Mouse (Mus musculus) embryonic facial prominence, embryonic 14.5 days (tissue): Measurements from ENCODE around the gene Pim2. TPM values are rescaled to one million over a fixed set of nuclear protein-coding genes. Genes with fewer than 3 reads are reported as not detected.

Source experiments
- ATAC-seq: fragments of 200-750 bp; cut with Nextera tagmentation; 2 replicates; pipeline ENCODE4 v1.8.0; 2017; ENCODE audit warnings: low read depth, moderate number of reproducible peaks, moderate TSS enrichment
- DNase-seq: peaks from one replicate; pipeline ENCODE4 v3.0.0-alpha.2; 2015; ENCODE audit warnings: low spot score
- H3K27ac ChIP-seq: fragments of 300-500 bp; sonication (generic); replicated peaks from 2 replicates; pipeline ENCODE4 v1.5.1; 2014; ENCODE audit warnings: low read depth, mild to moderate bottlenecking, low read length, moderate library complexity
- H3K27me3 ChIP-seq: fragments of 300-500 bp; sonication (generic); replicated peaks from 2 replicates; pipeline ENCODE4 v1.6.1; 2014; ENCODE audit warnings: low read length; ENCODE audit not compliant: control insufficient read depth, insufficient read depth
- H3K36me3 ChIP-seq: fragments of 300-500 bp; sonication (generic); 2 replicates; pipeline ENCODE4 v1.6.1; 2014; ENCODE audit warnings: low read length, mixed read lengths; ENCODE audit not compliant: control insufficient read depth, insufficient read depth
- H3K4me1 ChIP-seq: fragments of 300-500 bp; sonication (generic); 2 replicates; pipeline ENCODE4 v1.6.1; 2014; ENCODE audit warnings: antibody characterized with exemption, low read length; ENCODE audit not compliant: control insufficient read depth, insufficient read depth
- H3K4me2 ChIP-seq: fragments of 300-500 bp; sonication (generic); 2 replicates; pipeline ENCODE4 v1.6.1; 2014; ENCODE audit warnings: low read depth, mild to moderate bottlenecking, low read length, moderate library complexity, mixed read lengths
- H3K4me3 ChIP-seq: fragments of 300-500 bp; sonication (generic); 2 replicates; pipeline ENCODE4 v1.5.1; 2014; ENCODE audit warnings: low read depth, mild to moderate bottlenecking, low read length
- H3K9ac ChIP-seq: fragments of 300-500 bp; sonication (generic); 2 replicates; pipeline ENCODE4 v1.6.1; 2014; ENCODE audit warnings: low read depth, mild to moderate bottlenecking, low read length, moderate library complexity, mixed read lengths
- H3K9me3 ChIP-seq: fragments of 300-500 bp; sonication (generic); 2 replicates; pipeline ENCODE4 v1.6.1; 2016; ENCODE audit warnings: low read length; ENCODE audit not compliant: control insufficient read depth
- WGBS: fragments of 180-500 bp; shearing (Covaris S2); extraction: QIAGEN DNeasy Blood & Tissue Kit; methylation state at CpG from one replicate; pipeline ENCODE4 v1.1.7; 2014; 5-methylcytosine and 5-hydroxymethylcytosine counted together
- polyA plus RNA-seq: library from polyadenylated mRNA; unstranded; fragments of >200 nt; fragmentation: Nextera tagmentation; extraction: Ambion mirVana; gene quantifications from 2 replicates; pipeline ENCODE4 v1.2.1, GENCODE M21; 2014

Pim2 gene
- 4.8 and 6.1 TPM in 2 replicates for polyA plus RNA-seq

DNA sequence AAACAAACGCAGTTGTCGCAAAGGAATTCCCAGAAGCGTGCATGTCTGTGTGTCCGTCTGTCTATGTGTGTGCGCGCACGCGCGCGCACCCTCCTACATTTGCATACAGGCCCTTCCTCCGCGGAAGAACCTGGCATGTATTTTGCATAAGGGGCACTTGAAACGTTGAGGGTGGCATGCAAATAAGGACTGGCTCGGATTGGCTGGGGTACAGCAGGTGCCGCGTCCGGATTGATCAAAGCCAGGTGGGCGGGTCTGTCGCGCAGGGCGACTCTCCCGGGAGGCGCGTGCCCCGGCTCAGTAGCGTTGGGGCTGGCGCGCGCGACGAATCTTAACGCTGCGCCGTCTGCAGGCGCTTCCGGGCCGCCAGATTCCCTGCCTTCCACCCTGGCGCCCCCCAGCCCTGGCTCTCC is at the start of gene Pim2:
Gene Pim2, plus strand, starts transcription at position 256 of the 413 bp plus-strand sequence.
- H3K27ac ChIP-seq, result no peak within 1 kb of the TSS
- H3K27me3 ChIP-seq, result no peaks in the 10 kb centered on the region
- H3K4me2 ChIP-seq, result peak within 1 kb of the TSS; percentile 76
- peak within 1 kb of the TSS; percentile 46 for H3K4me3 ChIP-seq
- DNase-seq, result peak; percentile 84
- no peaks in the 10 kb centered on the region for H3K4me1 ChIP-seq
- H3K36me3 ChIP-seq, result peaks cover 17% of the 10 kb centered on the region; the same call in 1 of the 2 replicates
- H3K9me3 ChIP-seq, result no peaks in the 10 kb centered on the region
- H3K9ac ChIP-seq, result peak within 1 kb of the TSS; percentile 54
- 10% methylated on average over 19 of the region's 38 CpGs for WGBS
- peak; percentile 93 for ATAC-seq

DNA sequence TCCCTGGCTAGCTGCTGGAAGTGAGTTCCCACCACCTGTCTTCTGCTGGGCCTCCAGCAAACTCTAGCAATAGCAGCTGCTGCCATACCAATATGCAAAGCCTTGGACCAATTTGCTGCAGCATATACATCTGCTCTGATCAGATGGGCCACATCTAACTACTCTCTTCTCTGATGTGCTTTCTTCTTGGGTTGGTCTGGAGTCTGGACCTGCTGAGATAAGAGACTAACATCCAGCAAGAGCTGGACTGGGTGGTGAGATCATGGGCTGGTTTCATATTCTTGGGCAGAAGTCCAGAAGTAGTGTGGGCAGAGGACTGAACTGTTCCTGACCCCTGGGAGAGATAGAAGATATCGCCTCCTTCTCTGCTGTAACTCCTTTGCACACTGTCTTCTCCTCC is 40.9 kb upstream of the Pim2 start:
- H3K9ac ChIP-seq, result no peak overlapping the region
- no peak overlapping the region for H3K4me3 ChIP-seq
- H3K4me1 ChIP-seq, result no peaks in the 10 kb centered on the region
- WGBS, result 79% methylated on average over 1 of the region's 1 CpGs
- no peak overlapping the region for H3K4me2 ChIP-seq
- H3K27me3 ChIP-seq, result no peaks in the 10 kb centered on the region
- H3K36me3 ChIP-seq, result no peaks in the 10 kb centered on the region
- no peak for DNase-seq
- no peaks in the 10 kb centered on the region for H3K9me3 ChIP-seq
- ATAC-seq, result no peak
- no peak overlapping the region for H3K27ac ChIP-seq

DNA sequence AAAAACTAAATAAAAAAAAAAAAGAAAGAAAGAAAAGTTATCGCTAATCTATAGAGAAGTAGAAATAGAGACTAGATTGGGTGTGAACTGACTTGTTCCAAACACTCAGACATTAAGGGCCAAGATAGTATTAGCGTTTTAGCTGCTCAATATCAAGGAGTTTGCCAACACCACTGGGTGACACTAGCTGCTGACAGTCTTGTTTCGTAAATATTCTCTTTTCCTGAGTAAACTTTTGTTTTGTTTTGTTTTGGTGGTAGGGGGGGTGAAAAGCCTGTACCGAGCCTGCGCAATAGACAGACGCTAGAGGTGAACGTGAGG is 37.3 kb upstream of the Pim2 start:
- 15% methylated on average over 7 of the region's 7 CpGs for WGBS
- H3K4me3 ChIP-seq, result peak overlapping the region; percentile 67
- no peaks in the 10 kb centered on the region for H3K9me3 ChIP-seq
- H3K4me1 ChIP-seq, result no peaks in the 10 kb centered on the region
- H3K36me3 ChIP-seq, result no peaks in the 10 kb centered on the region
- ATAC-seq (no peak), DNase-seq (no peak)
- H3K9ac ChIP-seq, result no peak overlapping the region
- peak overlapping the region; percentile 51 for H3K4me2 ChIP-seq
- H3K27ac ChIP-seq, result peak overlapping the region; percentile 55
- no peaks in the 10 kb centered on the region for H3K27me3 ChIP-seq

DNA sequence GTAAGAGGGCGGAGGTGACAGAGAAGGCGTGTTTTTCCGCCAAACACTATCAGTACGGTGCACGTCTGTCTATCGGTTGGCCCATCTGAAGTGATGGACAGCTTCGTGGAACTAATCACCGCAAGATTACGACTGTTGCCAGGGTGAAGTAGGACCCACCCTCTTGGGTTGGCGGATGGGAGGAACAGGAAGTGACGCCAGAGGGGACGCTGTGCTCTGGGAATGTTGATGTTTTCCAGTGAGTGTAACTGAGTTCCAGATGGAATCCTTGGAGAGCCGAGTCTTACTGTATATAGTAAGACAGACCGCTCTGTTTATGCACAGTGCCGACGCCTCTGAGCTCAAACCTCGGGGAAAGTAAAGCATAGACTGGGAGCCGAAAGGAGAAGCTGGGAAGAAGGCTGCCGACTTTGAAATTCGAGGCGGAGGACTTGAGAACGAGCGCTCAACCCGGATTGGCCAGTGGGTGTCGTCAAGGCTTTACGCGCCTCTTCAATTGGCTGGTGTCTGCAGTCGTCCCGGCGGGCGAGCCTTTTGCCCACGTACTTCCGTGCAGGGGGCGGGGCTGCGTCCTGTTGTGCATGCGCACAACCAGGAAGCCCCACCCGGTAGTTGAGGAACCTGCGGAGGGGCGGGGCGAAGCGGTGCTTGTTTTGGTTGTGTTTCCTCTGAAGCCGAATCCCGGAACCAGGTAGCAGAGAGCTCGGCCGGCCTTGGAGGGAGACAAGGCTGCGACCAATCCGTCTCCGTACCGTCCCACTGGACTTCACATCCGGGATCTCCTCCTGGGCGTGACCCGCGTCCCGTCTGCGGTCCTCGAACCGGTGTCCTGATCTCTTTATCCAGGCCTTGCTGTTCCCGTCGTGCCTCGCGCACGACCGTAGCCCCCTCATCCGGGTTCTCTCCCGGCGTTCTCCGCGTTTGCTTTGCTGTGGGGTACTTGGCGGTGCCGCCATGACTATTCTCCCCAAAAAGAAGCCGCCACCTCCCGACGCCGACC is 36.6 kb upstream of the Pim2 start, which contains the start of gene Otud5:
Gene Otud5, plus strand, starts transcription at position 202 of the 1,000 bp plus-strand sequence.
- Histone ChIP-seq H3K27me3 (no peaks in the 10 kb centered on the region), H3K27ac (peak within 1 kb of the TSS; percentile 92), H3K9ac (peak within 1 kb of the TSS; percentile 83), H3K4me3 (peak within 1 kb of the TSS; percentile 67), H3K36me3 (no peaks in the 10 kb centered on the region), H3K4me2 (peak within 1 kb of the TSS; percentile 62), H3K9me3 (no peaks in the 10 kb centered on the region), H3K4me1 (no peaks in the 10 kb centered on the region)
- peak; percentile 98 for ATAC-seq
- 23% methylated on average over 38 of the region's 74 CpGs for WGBS
- peak; percentile 98 for DNase-seq

DNA sequence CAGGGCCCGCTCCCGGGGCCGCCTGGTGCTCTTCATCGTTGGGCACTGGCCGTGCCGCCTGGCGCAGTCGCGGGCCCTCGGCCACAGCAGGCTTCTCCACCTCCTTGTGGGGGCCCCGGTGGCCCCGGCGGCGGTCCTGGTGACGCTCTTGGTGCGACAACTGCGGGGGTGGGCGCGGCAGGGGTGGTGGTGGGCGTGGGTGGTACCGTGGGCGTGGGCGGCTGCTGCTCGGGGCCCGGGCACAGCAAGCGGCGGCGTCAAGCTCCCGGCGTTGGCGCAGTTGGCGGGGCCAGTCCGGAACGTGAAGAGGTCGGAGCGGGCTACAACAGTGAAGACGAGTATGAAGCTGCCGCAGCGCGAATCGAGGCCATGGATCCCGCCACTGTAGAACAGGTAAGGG is 35.7 kb upstream of the Pim2 start:
- DNase-seq, result no peak
- Histone ChIP-seq H3K9ac (peak overlapping the region; percentile 83), H3K27ac (peak overlapping the region; percentile 92), H3K9me3 (no peaks in the 10 kb centered on the region), H3K27me3 (no peaks in the 10 kb centered on the region), H3K4me1 (no peaks in the 10 kb centered on the region), H3K36me3 (no peaks in the 10 kb centered on the region), H3K4me3 (peak overlapping the region; percentile 67), H3K4me2 (peak overlapping the region; percentile 62)
- no peak for ATAC-seq
- 40% methylated on average over 23 of the region's 42 CpGs for WGBS

DNA sequence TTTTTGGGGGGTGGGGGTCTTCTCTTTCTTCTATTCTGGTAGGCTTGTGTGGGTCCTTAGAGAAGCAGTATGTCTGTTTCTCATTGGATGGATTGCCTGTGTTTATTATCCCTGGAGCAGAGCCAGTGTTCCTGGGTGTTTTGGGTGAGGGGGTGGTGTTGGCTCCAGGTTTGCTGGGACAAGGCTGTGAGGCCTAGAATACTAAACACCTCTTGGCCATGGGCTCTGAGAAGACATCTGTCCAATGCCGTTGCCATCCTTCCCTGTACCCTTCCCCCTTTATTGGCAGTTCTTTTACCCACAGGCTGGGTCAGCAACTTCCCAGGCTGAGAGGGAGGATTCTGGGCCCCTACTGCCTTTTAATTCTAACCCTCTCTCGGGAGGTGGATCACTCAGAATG is 30.2 kb upstream of the Pim2 start:
- Histone ChIP-seq H3K36me3 (no peaks in the 10 kb centered on the region), H3K4me2 (no peak overlapping the region), H3K4me3 (no peak overlapping the region), H3K27me3 (no peaks in the 10 kb centered on the region), H3K4me1 (no peaks in the 10 kb centered on the region), H3K27ac (no peak overlapping the region), H3K9ac (no peak overlapping the region), H3K9me3 (no peaks in the 10 kb centered on the region)
- ATAC-seq, result no peak
- DNase-seq, result no peak
- 69% methylated on average over 2 of the region's 2 CpGs for WGBS

DNA sequence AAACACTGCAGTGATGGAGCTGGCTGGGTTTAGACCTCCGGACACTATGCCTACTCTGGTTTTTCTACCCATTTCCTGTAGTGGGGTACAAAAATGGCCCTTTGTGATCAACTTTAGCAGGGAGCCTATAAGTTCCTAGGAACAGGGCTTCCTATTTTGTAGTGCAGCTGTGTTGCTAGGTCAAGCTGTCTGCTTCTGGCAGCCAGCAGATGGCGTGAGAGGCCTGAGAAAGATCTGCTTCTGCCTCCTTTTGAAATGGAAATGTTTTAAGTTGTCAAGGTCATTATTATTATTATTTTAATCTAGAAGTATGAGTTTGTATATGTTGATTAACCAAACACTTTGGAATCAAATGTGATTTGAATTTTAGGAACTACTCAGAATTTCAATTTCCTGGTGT is 23.5 kb upstream of the Pim2 start:
- Histone ChIP-seq H3K4me3 (no peak overlapping the region), H3K4me2 (no peak overlapping the region), H3K4me1 (no peaks in the 10 kb centered on the region), H3K36me3 (peaks cover 15% of the 10 kb centered on the region; the same call in 1 of the 2 replicates), H3K9me3 (no peaks in the 10 kb centered on the region), H3K27ac (no peak overlapping the region), H3K9ac (no peak overlapping the region), H3K27me3 (no peaks in the 10 kb centered on the region)
- DNase-seq, result peak; percentile 14
- ATAC-seq, result no peak
- WGBS, result 47% methylated on average over 2 of the region's 2 CpGs

DNA sequence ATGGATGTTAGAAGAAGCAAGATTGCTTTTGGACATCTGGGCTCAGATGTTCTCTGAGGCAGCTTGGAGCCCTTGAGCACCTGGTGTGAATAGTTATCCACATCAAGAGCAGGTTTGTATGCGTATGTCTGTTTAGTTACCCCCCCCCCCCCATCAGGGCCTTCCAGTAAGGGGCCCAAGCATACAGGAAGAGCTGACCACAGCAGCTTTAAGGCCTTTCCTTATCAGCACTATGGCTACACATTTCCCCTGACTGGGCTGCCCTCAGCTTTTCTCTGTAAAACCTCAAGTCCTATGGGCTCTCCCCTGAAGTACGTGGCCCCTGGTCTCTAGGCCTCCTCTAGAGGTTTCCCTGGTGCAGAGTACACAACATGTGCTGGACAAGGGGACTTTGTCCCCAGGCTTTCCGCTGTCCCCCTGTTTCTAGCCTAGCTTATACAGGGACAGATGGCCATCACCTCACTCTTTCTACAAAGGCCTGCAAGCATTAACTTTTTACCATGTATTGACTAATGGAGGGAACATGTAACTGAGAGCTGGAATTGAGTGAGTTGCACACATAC is 18.8 kb upstream of the Pim2 start:
- DNase-seq, result no peak
- WGBS, result 88% methylated on average over 2 of the region's 3 CpGs
- H3K4me3 ChIP-seq, result no peak overlapping the region

More for the DNA sequence above, 18.8 kb upstream of the Pim2 start:
- Histone ChIP-seq H3K36me3 (peaks cover 15% of the 10 kb centered on the region; the same call in 1 of the 2 replicates), H3K4me1 (no peaks in the 10 kb centered on the region), H3K27me3 (no peaks in the 10 kb centered on the region), H3K9ac (no peak overlapping the region), H3K4me2 (no peak overlapping the region), H3K9me3 (no peaks in the 10 kb centered on the region), H3K27ac (no peak overlapping the region)
- no peak for ATAC-seq
